Mouse (Mus musculus): ENCODE measurements at regions not wholly inside any gene's neighbourhood (a gene's known extent, or its start where the extent isn't known, plus 50 kb on each side); places are given as distances from the start of the nearest gene placed in this dataset.

- TF ChIP-seq CTCF (conservative IDR thresholded peaks at IDR 0.05; ENCODE audit: insufficient read depth, insufficient read length, low read depth, low read length) (no peak), POLR2A (IDR thresholded peaks at IDR 0.05; ENCODE audit: low read depth, low read length) (no peak)
Observed at GRCm38 (mm10) chr1:185891814-185892213, 225.3 kb downstream of the Lyplal1 start.

Measured in kidney, adult 2 months (tissue).